Mouse (Mus musculus): Measurements from ENCODE around the gene Kremen2. TPM values are rescaled to one million over a fixed set of nuclear protein-coding genes. Genes with fewer than 3 reads are reported as not detected.
"Not testable (repeated sequence)": the region's sequence is repeated elsewhere in the genome, so short reads cannot be mapped to it uniquely, and the experiment has no call there.

The Kremen2 gene
- 0.52 TPM in 1 of 2 replicates, not detected in the other for total RNA-seq (2014; fragmentation: Nextera tagmentation)
- not detected in 2 replicates for total RNA-seq (2017)

GRCm38 (mm10) chr17:23745301-23746251, at the start of gene Kremen2:
Gene Kremen2, minus strand, starts transcription at chr17:23745833.
- no peak for ATAC-seq (replicated peaks; ENCODE audit: low FRiP score, low TSS enrichment, poor library complexity, severe bottlenecking)

GRCm38 (mm10) chr17:23795323-23795722, 49.7 kb upstream of the Kremen2 start:
- ATAC-seq (replicated peaks; ENCODE audit: low FRiP score, low TSS enrichment, poor library complexity, severe bottlenecking) = no peak

- peak; percentile 13; the same call in 1 of the 2 replicates for ATAC-seq (replicated peaks; ENCODE audit: low FRiP score, low TSS enrichment, poor library complexity, severe bottlenecking)
These were observed 45.4 kb upstream of the Kremen2 start for GRCm38 (mm10) chr17:23791079-23791357.

- ATAC-seq (replicated peaks; ENCODE audit: low FRiP score, low TSS enrichment, poor library complexity, severe bottlenecking) = peak; percentile 60
These were observed 44.8 kb upstream of the Kremen2 start, which contains the start of gene Srrm2 for GRCm38 (mm10) chr17:23790269-23791078. Gene Srrm2, plus strand, starts transcription at chr17:23790532.

- no peak for ATAC-seq (replicated peaks; ENCODE audit: low FRiP score, low TSS enrichment, poor library complexity, severe bottlenecking)
These were observed 44.2 kb upstream of the Kremen2 start for GRCm38 (mm10) chr17:23789749-23790268.

- ATAC-seq (replicated peaks; ENCODE audit: low FRiP score, low TSS enrichment, poor library complexity, severe bottlenecking) = no peak
These were observed 43.3 kb upstream of the Kremen2 start for GRCm38 (mm10) chr17:23788973-23789372.

- ATAC-seq (replicated peaks; ENCODE audit: low FRiP score, low TSS enrichment, poor library complexity, severe bottlenecking) = no peak
These were observed 40.9 kb upstream of the Kremen2 start for GRCm38 (mm10) chr17:23786510-23786931.

GRCm38 (mm10) chr17:23785561-23786471, 40.2 kb upstream of the Kremen2 start, which contains the start of gene Flywch2:
Gene Flywch2, minus strand, starts transcription at chr17:23786081.
- peak; percentile 82 for ATAC-seq (replicated peaks; ENCODE audit: low FRiP score, low TSS enrichment, poor library complexity, severe bottlenecking)

- no peak for ATAC-seq (replicated peaks; ENCODE audit: low FRiP score, low TSS enrichment, poor library complexity, severe bottlenecking)
These were observed 37.7 kb upstream of the Kremen2 start for GRCm38 (mm10) chr17:23783352-23783751.

GRCm38 (mm10) chr17:23778447-23778846, 32.8 kb upstream of the Kremen2 start:
- no peak for ATAC-seq (replicated peaks; ENCODE audit: low FRiP score, low TSS enrichment, poor library complexity, severe bottlenecking)

- no peak for ATAC-seq (replicated peaks; ENCODE audit: low FRiP score, low TSS enrichment, poor library complexity, severe bottlenecking)
These were observed 31.5 kb upstream of the Kremen2 start for GRCm38 (mm10) chr17:23777141-23777540.

GRCm38 (mm10) chr17:23776216-23776615, 30.6 kb upstream of the Kremen2 start:
- ATAC-seq (replicated peaks; ENCODE audit: low FRiP score, low TSS enrichment, poor library complexity, severe bottlenecking) = no peak

- peak; percentile 82 for ATAC-seq (replicated peaks; ENCODE audit: low FRiP score, low TSS enrichment, poor library complexity, severe bottlenecking)
These were observed 28.5 kb upstream of the Kremen2 start for GRCm38 (mm10) chr17:23774090-23774489.

- ATAC-seq (replicated peaks; ENCODE audit: low FRiP score, low TSS enrichment, poor library complexity, severe bottlenecking) = no peak
These were observed 28.0 kb upstream of the Kremen2 start for GRCm38 (mm10) chr17:23773676-23774075.

- not testable (repeated sequence) for ATAC-seq (replicated peaks; ENCODE audit: low FRiP score, low TSS enrichment, poor library complexity, severe bottlenecking)
These were observed 26.6 kb upstream of the Kremen2 start for GRCm38 (mm10) chr17:23772219-23772556.

GRCm38 (mm10) chr17:23771284-23772218, 25.9 kb upstream of the Kremen2 start, which contains the start of gene Flywch1:
Gene Flywch1, minus strand, starts transcription at chr17:23771602.
- ATAC-seq (replicated peaks; ENCODE audit: low FRiP score, low TSS enrichment, poor library complexity, severe bottlenecking) = peak; percentile 96

GRCm38 (mm10) chr17:23770896-23771283, 25.3 kb upstream of the Kremen2 start:
- ATAC-seq (replicated peaks; ENCODE audit: low FRiP score, low TSS enrichment, poor library complexity, severe bottlenecking) = 0 out of 2 replicates have a peak, but pooled peaks have one; percentile 21

- 0 out of 2 replicates have a peak, but pooled peaks have one; percentile 27 for ATAC-seq (replicated peaks; ENCODE audit: low FRiP score, low TSS enrichment, poor library complexity, severe bottlenecking)
These were observed 24.9 kb upstream of the Kremen2 start for GRCm38 (mm10) chr17:23770493-23770892.
